Mouse (Mus musculus) midbrain, embryonic 14.5 days (tissue): ENCODE data around the gene Gm128. TPM values are rescaled to one million over a fixed set of nuclear protein-coding genes. Genes with fewer than 3 reads are reported as not detected.

Experiments
- ATAC-seq: fragments of 200-750 bp; cut with Nextera tagmentation; 2 replicates; pipeline ENCODE4 v1.8.0; 2017; ENCODE audit warnings: moderate number of reproducible peaks, moderate library complexity; ENCODE audit not compliant: low FRiP score, low TSS enrichment
- DNase-seq: peaks from one replicate; pipeline ENCODE4 v3.0.0-alpha.2; 2015
- H3K27ac ChIP-seq: fragments of 300-500 bp; sonication (generic); replicated peaks from 2 replicates; pipeline ENCODE4 v1.5.1; 2014; ENCODE audit warnings: mild to moderate bottlenecking, low read depth, low read length, moderate library complexity
- H3K27me3 ChIP-seq: fragments of 300-500 bp; sonication (generic); 2 replicates; pipeline ENCODE4 v1.6.1; 2014; ENCODE audit warnings: low read length, control low read depth, mixed read lengths; ENCODE audit not compliant: control insufficient read depth, insufficient read depth
- H3K36me3 ChIP-seq: fragments of 300-500 bp; sonication (generic); 2 replicates; pipeline ENCODE4 v1.6.1; 2014; ENCODE audit warnings: low read length, control low read depth; ENCODE audit not compliant: control insufficient read depth, insufficient read depth
- H3K4me1 ChIP-seq: fragments of 300-500 bp; sonication (generic); 2 replicates; pipeline ENCODE4 v1.6.1; 2014; ENCODE audit warnings: mild to moderate bottlenecking, antibody characterized with exemption, low read length, control low read depth; ENCODE audit not compliant: control insufficient read depth, insufficient read depth
- H3K4me2 ChIP-seq: fragments of 300-500 bp; sonication (generic); 2 replicates; pipeline ENCODE4 v1.6.1; 2014; ENCODE audit warnings: mild to moderate bottlenecking, low read length, moderate library complexity
- H3K4me3 ChIP-seq: fragments of 300-500 bp; sonication (generic); replicated peaks from 2 replicates; pipeline ENCODE4 v1.5.1; 2014; ENCODE audit warnings: low read depth, low read length
- H3K9ac ChIP-seq: fragments of 300-500 bp; sonication (generic); replicated peaks from 2 replicates; pipeline ENCODE4 v1.6.1; 2014; ENCODE audit warnings: mild to moderate bottlenecking, low read length, moderate library complexity
- H3K9me3 ChIP-seq: fragments of 300-500 bp; sonication (generic); 2 replicates; pipeline ENCODE4 v1.6.1; 2016; ENCODE audit warnings: low read length, control low read depth, mixed read lengths; ENCODE audit not compliant: control insufficient read depth
- WGBS: fragments of 180-500 bp; shearing (Covaris S2); extraction: QIAGEN DNeasy Blood & Tissue Kit; methylation state at CpG from one replicate; pipeline ENCODE4 v1.1.7; 2014; 5-methylcytosine and 5-hydroxymethylcytosine counted together
- polyA plus RNA-seq: library from polyadenylated mRNA; unstranded; fragments of >200 nt; fragmentation: Nextera tagmentation; extraction: Ambion mirVana; gene quantifications from 2 replicates; pipeline ENCODE4 v1.2.1, GENCODE M21; 2014

The Gm128 gene
- polyA plus RNA-seq, 1 experiment from 2014 or later, result 0.11 TPM

GRCm38 (mm10) chr3:95230495-95231297, 10.7 kb downstream of the Gm128 start:
- ATAC-seq, result peak; percentile 28; the same call in 1 of the 2 replicates
- Histone ChIP-seq H3K27ac (peak overlapping the region; percentile 98), H3K9ac (peak overlapping the region; percentile 92; the same call in 1 of the 2 replicates), H3K36me3 (peaks cover 44% of the 10 kb centered on the region), H3K9me3 (no peaks in the 10 kb centered on the region), H3K27me3 (no peaks in the 10 kb centered on the region), H3K4me2 (peak overlapping the region; percentile 92), H3K4me1 (peaks cover 27% of the 10 kb centered on the region), H3K4me3 (peak overlapping the region; percentile 91)
- DNase-seq, result peak; percentile 62
- WGBS, result 24% methylated on average over 8 of the region's 8 CpGs

GRCm38 (mm10) chr3:95229781-95230494, 11.5 kb downstream of the Gm128 start:
- ATAC-seq, result no peak
- peak overlapping the region; percentile 92 for H3K9ac ChIP-seq
- H3K9me3 ChIP-seq, result no peaks in the 10 kb centered on the region
- H3K36me3 ChIP-seq, result peaks cover 43% of the 10 kb centered on the region
- peak overlapping the region; percentile 98 for H3K27ac ChIP-seq
- H3K27me3 ChIP-seq, result no peaks in the 10 kb centered on the region
- peak overlapping the region; percentile 92 for H3K4me2 ChIP-seq
- peak overlapping the region; percentile 91 for H3K4me3 ChIP-seq
- peak; percentile 55 for DNase-seq
- peaks cover 34% of the 10 kb centered on the region for H3K4me1 ChIP-seq
- 1% methylated on average over 13 of the region's 13 CpGs for WGBS

GRCm38 (mm10) chr3:95228894-95229780, 12.3 kb downstream of the Gm128 start:
- ATAC-seq, result peak; percentile 44
- H3K27ac ChIP-seq, result peak overlapping the region; percentile 98
- no peaks in the 10 kb centered on the region for H3K27me3 ChIP-seq
- peaks cover 43% of the 10 kb centered on the region for H3K36me3 ChIP-seq
- peak overlapping the region; percentile 91 for H3K4me3 ChIP-seq
- peaks cover 43% of the 10 kb centered on the region for H3K4me1 ChIP-seq
- peak overlapping the region; percentile 92 for H3K9ac ChIP-seq
- under 1% methylated on average over 43 of the region's 43 CpGs for WGBS
- H3K9me3 ChIP-seq, result no peaks in the 10 kb centered on the region
- peak; percentile 71 for DNase-seq
- H3K4me2 ChIP-seq, result peak overlapping the region; percentile 92

GRCm38 (mm10) chr3:95228148-95228893, 13.1 kb downstream of the Gm128 start, which contains the start of gene Cdc42se1:
Gene Cdc42se1 (plus strand): TSS chr3:95228732.
- Histone ChIP-seq H3K27ac (peak within 1 kb of the TSS; percentile 98), H3K4me1 (peaks cover 44% of the 10 kb centered on the region), H3K36me3 (peaks cover 43% of the 10 kb centered on the region), H3K4me3 (peak within 1 kb of the TSS; percentile 91), H3K27me3 (no peaks in the 10 kb centered on the region), H3K9me3 (no peaks in the 10 kb centered on the region), H3K9ac (peak within 1 kb of the TSS; percentile 92), H3K4me2 (peak within 1 kb of the TSS; percentile 92)
- 0% methylated on average over 64 of the region's 64 CpGs for WGBS
- peak; percentile 97 for DNase-seq
- peak; percentile 89 for ATAC-seq

GRCm38 (mm10) chr3:95227214-95227613, 14.2 kb downstream of the Gm128 start:
- Histone ChIP-seq H3K9me3 (no peaks in the 10 kb centered on the region), H3K27me3 (no peaks in the 10 kb centered on the region), H3K4me1 (peaks cover 44% of the 10 kb centered on the region), H3K4me2 (peak overlapping the region; percentile 92), H3K36me3 (peaks cover 42% of the 10 kb centered on the region), H3K4me3 (peak overlapping the region; percentile 91), H3K27ac (peak overlapping the region; percentile 98), H3K9ac (peak overlapping the region; percentile 92)
- ATAC-seq (no peak), DNase-seq (peak; percentile 56)
- 5% methylated on average over 1 of the region's 1 CpGs for WGBS

- Histone ChIP-seq H3K27me3 (no peaks in the 10 kb centered on the region), H3K27ac (no peak overlapping the region), H3K9ac (no peak overlapping the region), H3K36me3 (peaks cover 59% of the 10 kb centered on the region), H3K4me2 (peak overlapping the region; percentile 38), H3K4me1 (peaks cover 28% of the 10 kb centered on the region), H3K4me3 (no peak overlapping the region), H3K9me3 (no peaks in the 10 kb centered on the region)
- 19% methylated on average over 6 of the region's 6 CpGs for WGBS
- no peak for ATAC-seq
- DNase-seq, result peak; percentile 57
Measured at GRCm38 (mm10) chr3:95224295-95224694, 17.1 kb downstream of the Gm128 start.

- DNase-seq, result no peak
- Histone ChIP-seq H3K27me3 (no peaks in the 10 kb centered on the region), H3K4me1 (peaks cover 31% of the 10 kb centered on the region), H3K27ac (no peak overlapping the region), H3K4me3 (no peak overlapping the region), H3K4me2 (no peak overlapping the region), H3K9ac (no peak overlapping the region), H3K9me3 (no peaks in the 10 kb centered on the region), H3K36me3 (peaks cover 69% of the 10 kb centered on the region)
- 96% methylated on average over 2 of the region's 2 CpGs for WGBS
- no peak for ATAC-seq
Measured at GRCm38 (mm10) chr3:95223041-95223440, 18.4 kb downstream of the Gm128 start.
